Mouse (Mus musculus): ENCODE data around the gene Kcnb1. TPM values are rescaled to one million over a fixed set of nuclear protein-coding genes. Genes with fewer than 3 reads are reported as not detected.

Kcnb1 gene
- total RNA-seq, 2 experiments from 2014 or later = 38.0 to 42.7 TPM

Other genes with a start within 250 kb of the Kcnb1 start
- gene Stau1, start 193.9 kb downstream of the Kcnb1 start, total RNA-seq (2021) = 10 to 100 TPM; 63.1 to 64.5 TPM
- gene Ddx27, start 175.0 kb downstream of the Kcnb1 start, total RNA-seq (2021) = 10 to 100 TPM; 19.1 to 22.9 TPM
- gene Znfx1, start 127.1 kb downstream of the Kcnb1 start, total RNA-seq (2021) = 10 to 100 TPM; 17.9 to 18.6 TPM
- 10 to 100 TPM; 26.8 to 27.1 TPM for gene Ptgis, start 50.4 kb upstream of the Kcnb1 start, total RNA-seq (2021)
- gene B4galt5, start 159.0 kb upstream of the Kcnb1 start, total RNA-seq (2021) = 10 to 100 TPM; 40.0 to 41.0 TPM
- 10 to 100 TPM; 28.4 to 32.3 TPM for gene Slc9a8, start 231.6 kb upstream of the Kcnb1 start, total RNA-seq (2021)